Mouse (Mus musculus) ES-E14 (cell line): Measurements from ENCODE around the gene Defa23. TPM values are rescaled to one million over a fixed set of nuclear protein-coding genes. Genes with fewer than 3 reads are reported as not detected.
"Not testable (repeated sequence)": the region's sequence is repeated elsewhere in the genome, so short reads cannot be mapped to it uniquely, and the experiment has no call there.

ENCODE experiments used
- DNase-seq: peaks from one replicate; pipeline ENCODE4 v3.0.0-alpha.2; 2013; ENCODE audit warnings: low read depth, low spot score
- H3K27ac ChIP-seq: 2 replicates; pipeline ENCODE4 v1.5.1; 2012; ENCODE audit warnings: low read depth, mild to moderate bottlenecking, low read length, moderate library complexity, mixed read lengths; ENCODE audit not compliant: poor library complexity, insufficient read depth, severe bottlenecking
- H3K36me3 ChIP-seq: 2 replicates; pipeline ENCODE4 v1.6.1; 2012; ENCODE audit warnings: mild to moderate bottlenecking, low read length, moderate library complexity, mixed read lengths; ENCODE audit not compliant: control insufficient read depth, poor library complexity, insufficient read depth, severe bottlenecking
- H3K4me1 ChIP-seq, 2 experiments: fragments of 150-350 bp in 1 of 2; sonication (generic) in 1 of 2; 2 replicates each; pipeline ENCODE4 v1.6.1; 2012; ENCODE audit warnings: low read length in 2 of 2, mild to moderate bottlenecking in 1 of 2, mixed read lengths in 1 of 2; ENCODE audit not compliant: control insufficient read depth in 2 of 2, insufficient read depth in 2 of 2, poor library complexity in 1 of 2
- H3K4me3 ChIP-seq, 2 experiments: fragments of 150-350 bp in 1 of 2; sonication (generic) in 1 of 2; 2 replicates each; pipeline ENCODE4 v1.5.1; 2012; ENCODE audit warnings: low read length in 2 of 2, low read depth in 1 of 2, mild to moderate bottlenecking in 1 of 2, mixed read lengths in 1 of 2; ENCODE audit not compliant: insufficient read depth in 1 of 2, poor library complexity in 1 of 2, severe bottlenecking in 1 of 2
- H3K9ac ChIP-seq: 2 replicates; pipeline ENCODE4 v1.6.1; 2012; ENCODE audit warnings: low read depth, mild to moderate bottlenecking, low read length, mixed read lengths; ENCODE audit not compliant: poor library complexity, insufficient read depth, severe bottlenecking
- H3K9me3 ChIP-seq: fragments of 150-350 bp; sonication (generic); 2 replicates; pipeline ENCODE4 v1.6.1; 2012; ENCODE audit warnings: low read depth, mild to moderate bottlenecking, low read length; ENCODE audit not compliant: control insufficient read depth, insufficient read depth
- MAFK ChIP-seq: IDR thresholded peaks from 2 replicates; pipeline ENCODE4 v1.6.1; 2014; ENCODE audit warnings: mild to moderate bottlenecking, low read depth, low read length, inconsistent platforms; ENCODE audit not compliant: insufficient read depth
- ZC3H11A ChIP-seq: IDR thresholded peaks from 2 replicates; pipeline ENCODE4 v1.6.1; 2012; ENCODE audit warnings: low read depth, mild to moderate bottlenecking, inconsistent platforms, low read length, borderline replicate concordance
- in situ Hi-C, 2 experiments: fragments of 600-800 bp; cut with MboI; formaldehyde crosslinking; loops; one replicate each; pipeline ENCODE4 v1.15.1; 2025; ENCODE audit warnings: low sequenced_read_pairs in 2 of 2, inconsistent platforms in 1 of 2; ENCODE audit not compliant: unreplicated experiment in 2 of 2
- total RNA-seq: library from RNA; depleted of rRNA; stranded (reverse); fragments of 300-350 nt; gene quantifications from 2 replicates; pipeline ENCODE4 v1.2.3, GENCODE M21; 2012; rRNA removed

Defa23 gene
- total RNA-seq, 1 experiment: not detected

GRCm38 (mm10) chr8:21093106-21093505 is 38.3 kb downstream of the Defa23 start:
- H3K36me3 ChIP-seq: no peaks in the 10 kb centered on the region
- in situ Hi-C loops: no loop called here
- no peak overlapping the region for H3K27ac ChIP-seq
- H3K9ac ChIP-seq: no peak overlapping the region
- no peaks in the 10 kb centered on the region for H3K4me1 ChIP-seq
- DNase-seq: peak; percentile 78
- H3K9me3 ChIP-seq: no peaks in the 10 kb centered on the region
- 0 out of 2 replicates have a peak, but pooled peaks have one; percentile 7 for TF ChIP-seq ZC3H11A
- no peak for TF ChIP-seq MAFK
- H3K4me3 ChIP-seq: no peak overlapping the region

GRCm38 (mm10) chr8:21095950-21096349 is 41.1 kb downstream of the Defa23 start, which contains the start of gene Gm14851:
Gene Gm14851, minus strand, starts transcription at chr8:21096050.
- in situ Hi-C loops, H3K4me1 ChIP-seq: not testable (repeated sequence)

More at GRCm38 (mm10) chr8:21095950-21096349, 41.1 kb downstream of the Defa23 start, which contains the start of gene Gm14851:
- H3K9me3 ChIP-seq, DNase-seq, H3K36me3 ChIP-seq, H3K9ac ChIP-seq, H3K27ac ChIP-seq, H3K4me3 ChIP-seq: not testable (repeated sequence)

Other genes with a start within 250 kb of the Defa23 start
- not detected in 2 replicates for gene Defb33, start 162.4 kb upstream of the Defa23 start, total RNA-seq
- gene Gm15056, start 152.4 kb upstream of the Defa23 start, total RNA-seq: not detected in 2 replicates
- not detected in 2 replicates for gene Gm6040, start 133.0 kb upstream of the Defa23 start, total RNA-seq
- gene AY761185, start 110.3 kb upstream of the Defa23 start, total RNA-seq: not detected in 2 replicates
- gene Defa21, start 29.5 kb upstream of the Defa23 start, total RNA-seq: not detected in 2 replicates
- not detected in 2 replicates for gene Defa35, start 10.0 kb downstream of the Defa23 start, total RNA-seq
- not detected in 2 replicates for gene Defa25, start 29.4 kb downstream of the Defa23 start, total RNA-seq
- not detected in 2 replicates for gene Gm14851, start 41.0 kb downstream of the Defa23 start, total RNA-seq
- gene Defa30, start 79.6 kb downstream of the Defa23 start, total RNA-seq: 1.2 TPM in 1 of 2 replicates, not detected in the other
- gene Defa22, start 107.2 kb downstream of the Defa23 start, total RNA-seq: not detected in 2 replicates
- gene Defa31, start 136.6 kb downstream of the Defa23 start, total RNA-seq: 1.3 and 1.5 TPM in 2 replicates
- gene Gm15293, start 146.5 kb downstream of the Defa23 start, total RNA-seq: not detected in 2 replicates
- gene Gm15292, start 194.7 kb downstream of the Defa23 start, total RNA-seq: not detected in 2 replicates